Mouse (Mus musculus) stomach, embryonic 15.5 days (tissue): Measurements from ENCODE around the gene Ptprn2. TPM values are rescaled to one million over a fixed set of nuclear protein-coding genes. Genes with fewer than 3 reads are reported as not detected.

Experiments used
- ATAC-seq: fragments of 200-750 bp; cut with Nextera tagmentation; 2 replicates; pipeline ENCODE4 v1.8.0; 2017; ENCODE audit warnings: low read depth, moderate number of reproducible peaks, moderate TSS enrichment; ENCODE audit not compliant: insufficient read depth, low FRiP score
- H3K27ac ChIP-seq: fragments of 300-500 bp; sonication (generic); 2 replicates; pipeline ENCODE4 v1.5.1; 2015; ENCODE audit warnings: mild to moderate bottlenecking, inconsistent platforms
- H3K27me3 ChIP-seq: fragments of 300-500 bp; sonication (generic); replicated peaks from 2 replicates; pipeline ENCODE4 v1.6.1; 2015; ENCODE audit warnings: inconsistent platforms
- H3K36me3 ChIP-seq: fragments of 300-500 bp; sonication (generic); 2 replicates; pipeline ENCODE4 v1.6.1; 2015; ENCODE audit warnings: inconsistent platforms
- H3K4me1 ChIP-seq: fragments of 300-500 bp; sonication (generic); 2 replicates; pipeline ENCODE4 v1.6.1; 2015; ENCODE audit warnings: inconsistent platforms
- H3K4me2 ChIP-seq: fragments of 300-500 bp; sonication (generic); 2 replicates; pipeline ENCODE4 v1.6.1; 2015; ENCODE audit warnings: mild to moderate bottlenecking, inconsistent platforms
- H3K4me3 ChIP-seq: fragments of 300-500 bp; sonication (generic); replicated peaks from 2 replicates; pipeline ENCODE4 v1.5.1; 2015; ENCODE audit warnings: inconsistent platforms
- H3K9ac ChIP-seq: fragments of 300-500 bp; sonication (generic); 2 replicates; pipeline ENCODE4 v1.6.1; 2015; ENCODE audit warnings: inconsistent platforms
- H3K9me3 ChIP-seq: fragments of 300-500 bp; sonication (generic); 2 replicates; pipeline ENCODE4 v1.6.1; 2016; ENCODE audit warnings: inconsistent platforms
- WGBS: fragments of 180-500 bp; shearing (Covaris S2); methylation state at CpG from one replicate; pipeline ENCODE4 v1.1.7; 2015; 5-methylcytosine and 5-hydroxymethylcytosine counted together
- polyA plus RNA-seq: library from polyadenylated mRNA; unstranded; fragments of >200 nt; fragmentation: Nextera tagmentation; extraction: Ambion mirVana; gene quantifications from 2 replicates; pipeline ENCODE4 v1.2.1, GENCODE M21; 2015

Ptprn2 gene
- polyA plus RNA-seq, 1 experiment from 2014 or later, result 3.7 TPM

DNA sequence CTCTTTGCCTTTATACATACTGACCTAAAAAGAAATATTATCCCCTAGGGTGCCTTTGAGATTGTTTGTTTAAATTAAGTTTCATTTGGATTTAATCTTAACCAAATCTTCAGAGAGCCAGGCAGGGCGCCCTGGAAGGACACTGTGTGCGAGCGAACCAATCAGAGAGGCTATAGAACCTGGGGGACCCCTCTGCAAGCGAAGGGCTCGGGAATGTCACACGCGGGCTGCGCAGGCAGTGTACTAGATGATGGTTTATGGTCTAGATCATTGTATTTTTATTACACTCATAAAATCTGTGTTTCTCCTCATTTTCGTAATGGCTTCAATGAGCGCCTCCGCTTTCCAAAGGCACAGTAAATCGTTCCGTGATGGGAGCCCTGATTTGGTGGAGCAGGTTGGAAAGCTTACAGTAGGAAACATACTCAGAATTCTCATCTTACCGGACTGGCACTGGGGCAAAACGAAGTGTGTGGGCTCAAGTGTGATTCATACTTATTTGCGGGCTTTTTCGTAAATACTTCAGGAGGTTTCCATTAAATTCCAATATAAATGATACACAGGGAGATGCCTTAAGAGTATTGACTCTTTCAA, 760.5 kb downstream of the Ptprn2 start:
- Histone ChIP-seq H3K9ac (no peak overlapping the region), H3K27me3 (no peaks in the 10 kb centered on the region), H3K4me2 (no peak overlapping the region), H3K4me1 (no peaks in the 10 kb centered on the region), H3K4me3 (no peak overlapping the region), H3K36me3 (no peaks in the 10 kb centered on the region), H3K9me3 (no peaks in the 10 kb centered on the region), H3K27ac (no peak overlapping the region)
- no peak for ATAC-seq
- 68% methylated on average over 17 of the region's 17 CpGs for WGBS

DNA sequence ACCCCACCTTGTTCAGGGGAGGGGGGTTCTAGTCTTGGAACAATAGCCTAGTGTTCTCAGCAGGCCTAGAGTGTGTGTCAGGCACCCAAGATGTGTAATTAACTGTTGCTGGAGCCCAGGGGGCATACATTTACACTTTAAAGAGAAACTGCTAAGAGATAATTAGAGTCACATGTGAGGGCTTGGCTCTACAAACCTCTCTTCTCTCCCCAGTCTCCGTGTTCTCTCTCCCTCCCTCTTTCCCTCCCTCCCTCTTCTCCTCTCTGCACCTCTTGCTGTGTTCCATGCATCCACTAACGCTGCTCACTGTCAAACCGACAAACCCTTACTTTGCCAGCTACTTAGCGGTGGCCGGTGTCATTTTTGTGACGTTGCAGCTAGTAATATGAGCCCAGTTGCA, 764.9 kb downstream of the Ptprn2 start:
- Histone ChIP-seq H3K27me3 (no peaks in the 10 kb centered on the region), H3K27ac (no peak overlapping the region), H3K4me1 (no peaks in the 10 kb centered on the region), H3K4me3 (no peak overlapping the region), H3K36me3 (no peaks in the 10 kb centered on the region), H3K9me3 (no peaks in the 10 kb centered on the region), H3K9ac (no peak overlapping the region), H3K4me2 (no peak overlapping the region)
- WGBS, result 24% methylated on average over 6 of the region's 6 CpGs
- ATAC-seq, result no peak

DNA sequence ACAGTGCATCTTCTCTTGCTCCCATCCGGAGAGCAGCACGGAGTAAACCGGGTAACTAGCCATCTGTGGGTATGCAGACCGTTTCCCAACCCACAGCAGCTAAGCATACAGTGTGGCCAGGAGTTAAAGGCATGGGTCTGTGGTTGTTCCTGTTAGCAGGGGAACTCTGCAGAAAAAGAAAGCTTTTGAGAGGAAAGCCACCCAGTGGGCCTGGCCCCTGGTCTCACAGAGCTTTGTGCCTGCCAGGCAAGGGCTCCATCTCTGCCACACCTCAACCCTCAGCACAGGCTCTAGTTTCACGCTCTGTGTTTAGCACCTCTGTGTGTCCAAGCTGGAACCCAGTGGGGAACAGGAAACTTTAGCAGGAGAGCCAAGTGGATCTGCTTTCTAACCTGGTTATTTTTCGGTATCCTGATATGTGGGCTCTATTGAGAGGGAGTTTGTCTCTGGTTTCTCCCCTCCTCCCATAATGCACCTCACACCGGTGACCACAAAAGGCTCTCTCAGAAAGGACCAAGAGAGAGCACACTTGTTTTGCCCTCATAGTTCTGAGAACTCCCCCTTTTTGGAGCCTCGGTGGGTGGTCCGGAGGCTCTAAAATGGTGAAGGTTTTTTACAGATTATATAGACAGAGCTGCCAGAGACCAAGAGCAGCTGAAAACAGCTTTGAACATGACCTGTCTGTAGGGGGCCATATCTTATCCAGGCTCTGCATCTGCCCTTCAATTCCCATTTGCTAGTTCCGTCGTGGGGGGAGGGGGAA, 766.3 kb downstream of the Ptprn2 start:
- ATAC-seq, result peak; percentile 28; the same call in 1 of the 2 replicates
- 24% methylated on average over 11 of the region's 11 CpGs for WGBS

DNA sequence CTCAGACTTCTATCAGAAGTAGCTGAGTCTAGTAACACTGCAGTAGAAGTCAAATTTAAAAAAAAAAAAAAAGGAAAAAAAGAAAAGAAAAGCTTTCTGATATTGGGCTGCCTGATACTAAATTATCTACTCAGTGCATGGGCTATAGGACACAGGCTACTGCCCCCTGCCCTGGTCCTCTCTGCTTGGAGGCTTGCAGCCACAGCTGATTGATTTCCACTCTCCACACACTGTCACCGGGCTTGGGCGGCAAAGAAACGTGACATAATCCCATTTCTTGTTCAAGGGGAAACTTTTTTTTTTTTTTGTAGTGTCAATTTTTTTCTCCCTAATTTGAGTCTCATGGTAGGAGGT, 766.9 kb downstream of the Ptprn2 start:
- Histone ChIP-seq H3K27me3 (no peaks in the 10 kb centered on the region), H3K4me1 (no peaks in the 10 kb centered on the region), H3K4me2 (no peak overlapping the region), H3K9ac (no peak overlapping the region), H3K36me3 (no peaks in the 10 kb centered on the region), H3K27ac (no peak overlapping the region), H3K4me3 (no peak overlapping the region), H3K9me3 (no peaks in the 10 kb centered on the region)
- no peak for ATAC-seq
- WGBS, result 24% methylated on average over 3 of the region's 3 CpGs

More for the DNA sequence above, 766.3 kb downstream of the Ptprn2 start:
- no peaks in the 10 kb centered on the region for H3K9me3 ChIP-seq
- H3K9ac ChIP-seq, result no peak overlapping the region
- H3K36me3 ChIP-seq, result no peaks in the 10 kb centered on the region
- H3K4me3 ChIP-seq, result no peak overlapping the region
- H3K27ac ChIP-seq, result no peak overlapping the region
- no peaks in the 10 kb centered on the region for H3K27me3 ChIP-seq
- H3K4me2 ChIP-seq, result no peak overlapping the region
- no peaks in the 10 kb centered on the region for H3K4me1 ChIP-seq

DNA sequence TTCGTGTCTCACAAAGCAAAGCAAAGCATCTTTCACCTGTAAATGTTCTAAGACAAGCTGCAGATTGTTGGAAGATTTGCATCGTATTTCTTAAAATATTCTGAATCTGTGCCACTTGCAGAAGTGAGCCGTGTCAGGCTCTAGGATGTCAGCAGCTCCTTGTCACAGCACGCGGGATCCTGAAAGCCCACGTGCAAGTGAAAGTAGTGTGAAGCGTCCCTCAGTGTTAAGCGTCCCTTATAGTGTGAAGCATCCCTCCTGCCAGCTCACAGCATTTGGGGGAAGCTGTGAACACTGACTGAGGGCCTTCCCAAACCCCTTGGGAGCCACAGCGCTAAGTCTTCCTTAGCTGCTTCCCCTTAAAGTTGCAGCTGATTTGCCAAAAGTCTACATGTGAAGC, 768.8 kb downstream of the Ptprn2 start:
- no peaks in the 10 kb centered on the region for H3K27me3 ChIP-seq
- H3K27ac ChIP-seq, result no peak overlapping the region
- H3K4me3 ChIP-seq, result no peak overlapping the region
- H3K36me3 ChIP-seq, result no peaks in the 10 kb centered on the region
- no peaks in the 10 kb centered on the region for H3K9me3 ChIP-seq
- no peak overlapping the region for H3K4me2 ChIP-seq
- no peak for ATAC-seq
- H3K4me1 ChIP-seq, result no peaks in the 10 kb centered on the region
- H3K9ac ChIP-seq, result no peak overlapping the region
- WGBS, result 75% methylated on average over 9 of the region's 9 CpGs

DNA sequence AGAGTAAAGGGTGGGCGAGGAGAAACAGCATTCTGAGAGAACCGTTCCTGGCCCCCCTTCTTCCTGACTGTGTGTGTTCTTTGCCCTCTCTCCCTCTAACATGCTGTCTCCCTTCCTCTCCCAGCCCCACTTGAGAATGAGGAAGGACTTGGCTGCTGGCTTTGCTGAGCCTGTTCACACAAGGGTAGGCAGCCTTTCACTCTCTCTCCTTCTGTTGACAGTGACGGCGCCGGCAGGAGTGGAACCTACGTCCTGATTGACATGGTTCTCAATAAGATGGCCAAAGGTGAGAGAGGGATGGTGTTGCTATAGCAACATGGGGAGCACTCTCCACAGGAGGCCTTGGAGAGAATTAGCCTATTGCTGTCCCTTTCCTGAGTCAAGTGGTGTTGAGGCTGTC, 769.8 kb downstream of the Ptprn2 start:
- H3K4me2 ChIP-seq, result no peak overlapping the region
- 51% methylated on average over 6 of the region's 6 CpGs for WGBS
- no peaks in the 10 kb centered on the region for H3K4me1 ChIP-seq
- no peak overlapping the region for H3K9ac ChIP-seq
- no peaks in the 10 kb centered on the region for H3K27me3 ChIP-seq
- no peaks in the 10 kb centered on the region for H3K9me3 ChIP-seq
- H3K27ac ChIP-seq, result no peak overlapping the region
- no peak overlapping the region for H3K4me3 ChIP-seq
- no peaks in the 10 kb centered on the region for H3K36me3 ChIP-seq
- peak; percentile 33; the same call in 1 of the 2 replicates for ATAC-seq

DNA sequence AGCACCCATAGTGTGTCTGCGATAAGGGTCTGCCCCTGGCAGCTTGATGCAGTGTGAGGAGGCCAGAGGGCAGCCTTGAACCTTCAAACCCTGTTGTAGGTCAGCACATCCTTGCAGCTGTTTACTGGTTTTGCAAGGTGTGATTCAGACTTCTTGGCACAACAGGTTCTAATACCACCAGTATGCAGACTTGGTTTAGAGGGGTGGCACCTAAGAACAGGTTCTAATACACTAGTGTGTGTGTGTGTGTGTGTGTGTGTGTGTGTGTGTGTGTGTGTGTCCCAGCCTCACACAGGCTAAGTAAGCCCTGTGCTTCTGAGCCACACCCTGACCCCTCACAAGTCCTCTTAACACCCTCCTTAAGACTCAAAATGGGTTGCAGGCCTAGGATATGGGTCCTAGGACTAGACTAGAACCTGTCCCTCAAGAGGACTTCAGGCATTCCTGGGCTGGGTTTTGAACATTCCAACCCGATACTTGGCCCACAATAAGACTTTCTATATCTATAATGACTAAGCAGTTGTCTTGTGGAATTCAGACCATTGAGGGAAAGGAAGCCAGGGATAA, 770.3 kb downstream of the Ptprn2 start:
- Histone ChIP-seq H3K4me3 (no peak overlapping the region), H3K9ac (no peak overlapping the region), H3K27me3 (no peaks in the 10 kb centered on the region), H3K4me1 (no peaks in the 10 kb centered on the region), H3K9me3 (no peaks in the 10 kb centered on the region), H3K4me2 (no peak overlapping the region), H3K36me3 (no peaks in the 10 kb centered on the region), H3K27ac (no peak overlapping the region)
- no peak for ATAC-seq
- WGBS, result 82% methylated on average over 2 of the region's 2 CpGs

DNA sequence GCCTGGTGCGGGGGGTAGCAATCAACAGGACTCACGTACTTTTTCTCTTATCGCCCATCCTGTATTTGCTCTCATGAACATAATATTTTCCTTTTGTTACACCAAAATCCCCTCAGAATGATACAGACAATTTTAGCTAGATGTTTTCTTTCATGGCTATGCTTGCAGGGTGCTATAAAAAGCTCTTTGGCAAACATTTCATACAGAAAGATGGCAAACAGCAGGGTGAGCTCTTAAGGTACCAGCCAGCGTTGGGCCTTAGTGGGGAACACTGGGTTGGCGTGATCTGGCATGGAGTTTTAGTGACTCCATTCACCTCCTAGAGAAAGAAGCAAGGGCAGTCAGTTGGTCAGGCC, 771.3 kb downstream of the Ptprn2 start:
- no peak overlapping the region for H3K4me3 ChIP-seq
- no peak overlapping the region for H3K9ac ChIP-seq
- H3K27ac ChIP-seq, result no peak overlapping the region
- ATAC-seq, result no peak
- H3K36me3 ChIP-seq, result no peaks in the 10 kb centered on the region
- no peak overlapping the region for H3K4me2 ChIP-seq
- H3K4me1 ChIP-seq, result no peaks in the 10 kb centered on the region
- no peaks in the 10 kb centered on the region for H3K27me3 ChIP-seq
- 77% methylated on average over 5 of the region's 5 CpGs for whole genome bisulfite sequencing
- no peaks in the 10 kb centered on the region for H3K9me3 ChIP-seq

DNA sequence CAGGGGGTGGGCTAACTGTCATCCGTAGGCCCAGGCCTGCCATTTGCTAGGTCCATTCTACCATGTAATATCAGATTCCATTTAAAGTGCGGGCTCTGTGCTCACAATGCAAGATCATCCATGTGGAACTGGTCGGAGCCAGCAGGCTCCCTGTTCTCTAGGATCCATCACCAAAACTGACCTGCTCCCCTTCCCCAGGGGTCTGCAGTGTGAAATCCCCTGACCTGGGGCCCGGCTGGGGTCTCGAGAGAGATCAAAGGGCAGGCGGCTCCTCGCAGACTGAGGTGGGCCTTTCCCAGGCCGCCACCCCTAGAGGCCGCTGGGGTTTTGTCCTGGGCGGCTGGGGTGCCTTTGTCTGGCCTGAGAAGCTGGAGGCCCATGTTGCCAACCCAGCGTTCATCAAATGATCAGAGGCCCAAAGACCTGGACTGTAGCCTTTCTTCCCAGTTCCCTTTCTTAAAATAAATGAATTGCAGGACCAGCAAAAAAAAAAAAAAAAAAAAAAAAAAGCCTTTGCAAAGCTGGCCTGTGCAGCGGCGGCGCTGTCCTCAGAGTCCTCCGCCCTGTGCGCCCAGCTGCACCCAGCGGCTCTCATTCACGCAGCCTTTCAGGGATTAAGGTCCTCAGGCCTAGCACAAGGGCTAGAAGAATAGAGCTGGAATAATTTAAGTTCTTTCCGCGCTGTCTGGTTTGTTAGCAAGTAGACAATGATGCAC, 771.8 kb downstream of the Ptprn2 start:
- no peak for ATAC-seq
- Histone ChIP-seq H3K27ac (no peak overlapping the region), H3K9ac (no peak overlapping the region), H3K9me3 (no peaks in the 10 kb centered on the region), H3K27me3 (no peaks in the 10 kb centered on the region), H3K36me3 (no peaks in the 10 kb centered on the region), H3K4me3 (no peak overlapping the region), H3K4me2 (no peak overlapping the region), H3K4me1 (no peaks in the 10 kb centered on the region)
- 44% methylated on average over 20 of the region's 20 CpGs for WGBS

DNA sequence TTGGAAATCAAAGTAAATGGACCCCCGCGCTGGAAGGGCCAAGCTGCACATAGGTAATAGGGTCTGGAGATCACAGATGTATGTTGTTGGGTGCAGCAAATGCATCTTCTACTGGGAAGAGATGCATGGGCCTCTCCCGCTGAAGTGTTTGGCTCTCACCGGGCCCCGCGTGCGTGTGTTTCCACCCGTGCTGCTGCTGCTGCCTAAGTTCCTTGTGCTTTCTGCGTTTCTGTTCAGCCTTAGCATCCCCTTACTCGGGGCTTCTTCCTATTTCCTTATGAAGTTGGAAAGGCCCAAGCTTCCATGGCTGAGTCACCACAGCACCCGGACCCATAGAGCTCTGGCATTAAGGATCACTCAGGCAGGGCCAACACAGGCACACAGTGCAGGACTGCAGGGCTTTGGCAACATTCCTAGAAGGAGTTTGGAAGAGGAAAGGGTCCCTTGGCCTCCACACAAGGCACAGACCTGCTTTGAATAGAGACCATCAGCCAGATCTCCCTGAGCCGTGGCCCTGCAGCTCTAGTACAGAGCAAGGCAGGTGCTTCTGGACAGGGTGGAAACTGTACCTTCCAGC, 772.5 kb downstream of the Ptprn2 start:
- no peak overlapping the region for H3K4me3 ChIP-seq
- no peaks in the 10 kb centered on the region for H3K4me1 ChIP-seq
- 61% methylated on average over 12 of the region's 12 CpGs for WGBS
- no peak overlapping the region for H3K27ac ChIP-seq
- H3K9me3 ChIP-seq, result no peaks in the 10 kb centered on the region
- no peaks in the 10 kb centered on the region for H3K27me3 ChIP-seq
- no peak for ATAC-seq
- no peak overlapping the region for H3K4me2 ChIP-seq
- no peaks in the 10 kb centered on the region for H3K36me3 ChIP-seq
- H3K9ac ChIP-seq, result no peak overlapping the region

DNA sequence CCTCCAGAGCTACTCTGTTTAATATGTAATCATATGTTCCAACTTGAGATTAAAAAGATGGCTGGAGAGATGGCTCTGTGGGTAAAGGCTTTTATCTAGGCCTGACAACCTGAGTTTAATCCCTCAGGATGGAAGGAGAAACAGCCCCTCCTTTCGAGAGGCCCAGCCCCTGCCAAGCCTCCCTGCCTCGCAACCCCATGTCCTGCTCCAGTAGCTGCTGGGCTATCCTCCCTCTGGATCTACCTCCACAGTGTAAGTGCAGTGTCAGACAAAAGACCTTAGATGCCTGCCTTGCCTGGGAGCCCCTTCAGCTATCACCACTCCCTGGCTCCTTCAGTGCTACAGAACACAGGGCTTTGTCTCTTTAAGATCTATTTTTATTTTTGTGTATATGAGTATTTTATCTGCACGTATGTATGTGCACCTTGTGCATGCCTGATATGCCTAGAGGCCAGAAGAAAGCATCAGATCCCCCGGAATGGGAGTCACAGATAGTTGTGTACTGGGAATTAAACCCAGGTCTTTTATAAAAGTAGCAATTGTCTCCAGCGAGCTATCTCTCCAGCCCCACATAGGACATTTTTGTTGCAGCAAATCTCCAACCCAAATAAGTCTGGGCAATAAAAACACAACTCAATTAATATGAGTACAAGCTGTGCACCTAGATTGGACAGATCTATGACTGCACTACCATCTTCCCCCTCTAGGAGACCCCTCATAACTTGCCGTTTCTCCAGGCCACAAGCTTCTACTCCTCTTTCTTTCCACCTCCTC, 775.1 kb downstream of the Ptprn2 start:
- Histone ChIP-seq H3K9me3 (no peaks in the 10 kb centered on the region), H3K27ac (no peak overlapping the region), H3K4me2 (no peak overlapping the region), H3K27me3 (no peaks in the 10 kb centered on the region), H3K9ac (no peak overlapping the region), H3K36me3 (no peaks in the 10 kb centered on the region), H3K4me1 (no peaks in the 10 kb centered on the region), H3K4me3 (no peak overlapping the region)
- 63% methylated on average over 6 of the region's 6 CpGs for WGBS
- no peak for ATAC-seq
